Mouse (Mus musculus) ES-Bruce4 (cell line): ENCODE results near the gene Anpep. TPM values are rescaled to one million over a fixed set of nuclear protein-coding genes. Genes with fewer than 3 reads are reported as not detected.

Source experiments
- H3K27ac ChIP-seq: 2 replicates; pipeline ENCODE4 v1.5.1; 2012; ENCODE audit warnings: low read length, inconsistent platforms; ENCODE audit not compliant: insufficient read depth
- H3K27me3 ChIP-seq: 2 replicates; pipeline ENCODE4 v1.6.1; 2012; ENCODE audit warnings: mild to moderate bottlenecking, low read length, inconsistent platforms; ENCODE audit not compliant: control insufficient read depth, poor library complexity, insufficient read depth, severe bottlenecking
- H3K36me3 ChIP-seq: 2 replicates; pipeline ENCODE4 v1.6.1; 2012; ENCODE audit warnings: inconsistent platforms, mild to moderate bottlenecking, low read length, moderate library complexity; ENCODE audit not compliant: control insufficient read depth, poor library complexity, insufficient read depth, severe bottlenecking
- H3K4me1 ChIP-seq: one replicate; pipeline ENCODE4 v1.8.1; 2011; ENCODE audit warnings: low read length; ENCODE audit not compliant: control insufficient read depth, insufficient read depth
- H3K4me3 ChIP-seq: 2 replicates; pipeline ENCODE4 v1.5.1; 2011; ENCODE audit warnings: low read depth, mild to moderate bottlenecking, low read length
- H3K9ac ChIP-seq: 2 replicates; pipeline ENCODE4 v1.6.1; 2012; ENCODE audit warnings: low read depth, mild to moderate bottlenecking, inconsistent platforms; ENCODE audit not compliant: poor library complexity, severe bottlenecking
- H3K9me3 ChIP-seq: replicated peaks from 2 replicates; pipeline ENCODE4 v1.6.1; 2012; ENCODE audit warnings: mild to moderate bottlenecking, low read length, inconsistent platforms; ENCODE audit not compliant: control insufficient read depth, poor library complexity, insufficient read depth, severe bottlenecking
- CTCF ChIP-seq: IDR thresholded peaks from one replicate; pipeline ENCODE4 v1.8.1; 2011; ENCODE audit warnings: low read depth, low read length
- EP300 ChIP-seq: IDR thresholded peaks from 2 replicates; pipeline ENCODE4 v1.6.1; 2011; ENCODE audit warnings: low read depth, low read length; ENCODE audit not compliant: insufficient read depth
- POLR2A ChIP-seq: IDR thresholded peaks from one replicate; pipeline ENCODE4 v1.8.1; 2011; ENCODE audit warnings: low read length; ENCODE audit not compliant: insufficient read depth
- polyA plus RNA-seq: library from polyadenylated mRNA; stranded (reverse); fragments of >200 nt; gene quantifications from 2 replicates; pipeline ENCODE4 v1.2.4, GENCODE M21; 2011; ENCODE audit warnings: low read depth; ENCODE audit not compliant: missing spikeins, insufficient read depth, insufficient read length

Anpep gene
- polyA plus RNA-seq, 1 experiment, result 9.7 TPM

- H3K36me3 ChIP-seq, result peaks cover 8% of the 10 kb centered on the region; the same call in 1 of the 2 replicates
These were observed 22.9 kb upstream of the Anpep start for GRCm38 (mm10) chr7:79883613-79884334.

GRCm38 (mm10) chr7:79881901-79882300 is 21.0 kb upstream of the Anpep start:
- H3K27ac ChIP-seq, result no peak overlapping the region
- peaks cover 8% of the 10 kb centered on the region; the same call in 1 of the 2 replicates for H3K36me3 ChIP-seq
- no peaks in the 10 kb centered on the region for H3K9me3 ChIP-seq
- H3K9ac ChIP-seq, result no peak overlapping the region
- no peak for TF ChIP-seq EP300
- no peak for TF ChIP-seq CTCF
- TF ChIP-seq POLR2A, result no peak
- H3K4me3 ChIP-seq, result no peak overlapping the region
- H3K4me1 ChIP-seq, result no peaks in the 10 kb centered on the region
- no peaks in the 10 kb centered on the region for H3K27me3 ChIP-seq

More at GRCm38 (mm10) chr7:79883613-79884334, 22.9 kb upstream of the Anpep start:
- H3K27me3 ChIP-seq, result no peaks in the 10 kb centered on the region
- no peak overlapping the region for H3K27ac ChIP-seq
- no peak overlapping the region for H3K9ac ChIP-seq
- H3K4me1 ChIP-seq, result no peaks in the 10 kb centered on the region
- TF ChIP-seq EP300 (no peak), POLR2A (no peak), CTCF (no peak)
- H3K4me3 ChIP-seq, result no peak overlapping the region
- H3K9me3 ChIP-seq, result no peaks in the 10 kb centered on the region

- no peak overlapping the region for H3K27ac ChIP-seq
- no peaks in the 10 kb centered on the region for H3K27me3 ChIP-seq
- H3K4me1 ChIP-seq, result no peaks in the 10 kb centered on the region
- no peak overlapping the region for H3K4me3 ChIP-seq
- TF ChIP-seq CTCF (no peak), POLR2A (no peak), EP300 (0 out of 2 replicates have a peak, but pooled peaks have one; percentile 32)
- no peak overlapping the region for H3K9ac ChIP-seq
- no peaks in the 10 kb centered on the region for H3K9me3 ChIP-seq
- H3K36me3 ChIP-seq, result peaks cover 8% of the 10 kb centered on the region; the same call in 1 of the 2 replicates
These were observed 20.1 kb upstream of the Anpep start for GRCm38 (mm10) chr7:79880998-79881397.

GRCm38 (mm10) chr7:79880033-79880432 is 19.2 kb upstream of the Anpep start:
- H3K4me3 ChIP-seq, result no peak overlapping the region
- no peaks in the 10 kb centered on the region for H3K9me3 ChIP-seq
- TF ChIP-seq EP300, result no peak
- no peak for TF ChIP-seq CTCF
- TF ChIP-seq POLR2A, result no peak
- no peaks in the 10 kb centered on the region for H3K27me3 ChIP-seq
- H3K27ac ChIP-seq, result no peak overlapping the region
- no peak overlapping the region for H3K9ac ChIP-seq
- no peaks in the 10 kb centered on the region for H3K4me1 ChIP-seq
- H3K36me3 ChIP-seq, result peaks cover 8% of the 10 kb centered on the region; the same call in 1 of the 2 replicates

- H3K36me3 ChIP-seq, result peaks cover 8% of the 10 kb centered on the region; the same call in 1 of the 2 replicates
- TF ChIP-seq EP300 (no peak), CTCF (no peak), POLR2A (no peak)
These were observed 17.7 kb upstream of the Anpep start for GRCm38 (mm10) chr7:79878455-79879025.

GRCm38 (mm10) chr7:79873407-79873806 is 12.5 kb upstream of the Anpep start:
- TF ChIP-seq CTCF, result no peak
- no peak for TF ChIP-seq EP300
- TF ChIP-seq POLR2A, result no peak
- H3K9me3 ChIP-seq, result no peaks in the 10 kb centered on the region
- H3K27ac ChIP-seq, result no peak overlapping the region
- H3K36me3 ChIP-seq, result no peaks in the 10 kb centered on the region
- H3K27me3 ChIP-seq, result no peaks in the 10 kb centered on the region
- H3K4me3 ChIP-seq, result no peak overlapping the region
- no peak overlapping the region for H3K9ac ChIP-seq
- peaks cover 7% of the 10 kb centered on the region for H3K4me1 ChIP-seq

More at GRCm38 (mm10) chr7:79878455-79879025, 17.7 kb upstream of the Anpep start:
- Histone ChIP-seq H3K27me3 (no peaks in the 10 kb centered on the region), H3K9ac (no peak overlapping the region), H3K27ac (no peak overlapping the region), H3K4me3 (no peak overlapping the region), H3K4me1 (no peaks in the 10 kb centered on the region), H3K9me3 (no peaks in the 10 kb centered on the region)
